Mouse (Mus musculus) MEL (cell line): ENCODE results near the gene Irs2.

ENCODE experiments used
- CTCF ChIP-seq, 3 experiments: IDR thresholded peaks in 2 of 3; conservative IDR thresholded peaks in 1 of 3; 2 replicates each; pipeline ENCODE4 v1.5.1; 2011 to 2012; ENCODE audit warnings: low read length in 3 of 3, low read depth in 2 of 3, mild to moderate bottlenecking in 2 of 3, improper control_type of control experiment in 1 of 3, inconsistent platforms in 1 of 3, mixed read lengths in 1 of 3, moderate library complexity in 1 of 3; ENCODE audit not compliant: control insufficient read depth in 1 of 3, insufficient read depth in 1 of 3, poor library complexity in 1 of 3, severe bottlenecking in 1 of 3
- KAT2A ChIP-seq: conservative IDR thresholded peaks from 2 replicates; pipeline ENCODE4 v1.6.1; 2012; ENCODE audit warnings: low read depth, low read length, improper control_type of control experiment, inconsistent platforms
- MAX ChIP-seq: IDR thresholded peaks from 2 replicates; pipeline ENCODE4 v1.6.1; 2011; ENCODE audit warnings: low read length, improper control_type of control experiment
- MEF2A ChIP-seq: IDR thresholded peaks from 2 replicates; pipeline ENCODE4 v1.6.1; 2014; ENCODE audit warnings: low read depth, mild to moderate bottlenecking, inconsistent platforms, low read length, improper control_type of control experiment; ENCODE audit not compliant: poor library complexity, insufficient replicate concordance, severe bottlenecking; ENCODE audit errors: extremely low read depth
- POLR2A ChIP-seq, 2 experiments: IDR thresholded peaks; 2 replicates each; pipeline ENCODE4 v1.6.1; 2011 to 2012; ENCODE audit warnings: low read length in 2 of 2, mild to moderate bottlenecking in 2 of 2, control low read depth in 1 of 2, improper control_type of control experiment in 1 of 2, low read depth in 1 of 2, moderate library complexity in 1 of 2; ENCODE audit not compliant: control insufficient read depth in 1 of 2, insufficient read depth in 1 of 2, poor library complexity in 1 of 2
- POLR2AphosphoS2 ChIP-seq: IDR thresholded peaks from 2 replicates; pipeline ENCODE4 v1.6.1; 2011; ENCODE audit warnings: low read length, improper control_type of control experiment
- RAD21 ChIP-seq: IDR thresholded peaks from 2 replicates; pipeline ENCODE4 v1.6.1; 2011; ENCODE audit warnings: mild to moderate bottlenecking, low read depth, low read length, improper control_type of control experiment
- ZMIZ1 ChIP-seq: IDR thresholded peaks from 2 replicates; pipeline ENCODE4 v1.6.1; 2012; ENCODE audit warnings: low read depth, mild to moderate bottlenecking, inconsistent platforms, low read length, improper control_type of control experiment, moderate library complexity

DNA sequence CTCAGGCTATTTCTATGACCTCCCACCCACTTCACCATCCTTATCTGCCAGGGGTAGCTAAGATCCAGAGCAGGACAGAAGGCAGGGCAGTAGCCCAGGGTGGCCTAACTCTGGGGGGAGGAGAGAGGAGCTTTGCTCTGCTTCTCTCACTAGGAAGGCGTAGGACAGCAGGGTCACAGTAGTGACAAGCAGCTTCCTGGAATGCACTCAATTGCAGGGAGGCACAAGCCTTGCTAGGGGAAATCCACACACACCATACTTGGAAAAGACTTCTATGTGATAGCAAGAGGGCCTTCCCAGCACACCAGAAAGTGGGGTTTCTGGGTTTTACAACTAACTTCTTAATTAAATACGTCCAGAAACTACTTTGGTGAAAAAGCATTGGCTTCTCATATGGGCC, 12.5 kb downstream of the Irs2 start:
- TF ChIP-seq CTCF (IDR thresholded peaks at IDR 0.05 in 2 of 3, conservative IDR thresholded peaks at IDR 0.05 in 1 of 3; ENCODE audit: control insufficient read depth in 1 of 3, insufficient read depth in 1 of 3, low read depth in 2 of 3, low read length in 3 of 3, poor library complexity in 1 of 3, severe bottlenecking in 1 of 3): no peak
- TF ChIP-seq MAX: no peak
- TF ChIP-seq MEF2A: no peak
- TF ChIP-seq KAT2A: no peak
- no peak for TF ChIP-seq POLR2A (IDR thresholded peaks at IDR 0.05; ENCODE audit: control insufficient read depth in 1 of 2, insufficient read depth in 1 of 2, low read depth in 1 of 2, low read length in 2 of 2, poor library complexity in 1 of 2)
- no peak for TF ChIP-seq POLR2AphosphoS2
- no peak for TF ChIP-seq RAD21
- TF ChIP-seq ZMIZ1: no peak
